ENCODE assay signal across 26 mouse cellular contexts in genomic region chr8:95802231-95802630, GRCm38 (mm10).
"Had no signal": no experiment of that assay in that cellular context is flagged by ENCODE, and none has a peak within 500 bp of the region (broad histone marks: within the 10 kb centered on the region; RNA-seq: fewer than 3 reads in every experiment).

No protein-coding gene starts in this region.

- DNase-seq: gastrocnemius, postnatal 14 days; gastrocnemius, postnatal 36 days; heart, adult 18-20 months; heart, postnatal 14 days; heart, postnatal 36 days; kidney, adult 11 months; kidney, adult 2 months; kidney, adult 9 months; kidney, postnatal 14 days; kidney, postnatal 36 days; layer of hippocampus, adult 9-11 months; layer of hippocampus, postnatal 36 days; liver; liver, embryonic 13.5 days had no signal

- H3K4me2 ChIP-seq: heart, embryonic 12.5 days; hindbrain, embryonic 13.5 days; hindbrain, embryonic 15.5 days; kidney, embryonic 15.5 days; limb, embryonic 12.5 days; liver, embryonic 11.5 days; liver, embryonic 13.5 days; liver, embryonic 15.5 days had no signal

- ATAC-seq: hindbrain, postnatal 0 days; intestine, embryonic 16.5 days had no signal

- H3K9me3 ChIP-seq: heart, embryonic 10.5 days; heart, embryonic 12.5 days; hindbrain, embryonic 13.5 days; hindbrain, embryonic 15.5 days; kidney, embryonic 15.5 days; limb, embryonic 10.5 days; limb, embryonic 12.5 days; liver, embryonic 13.5 days; liver, embryonic 15.5 days had no signal

- H3K27ac ChIP-seq: heart, embryonic 10.5 days; hindbrain, embryonic 13.5 days; hindbrain, embryonic 15.5 days; hindbrain, postnatal 0 days; kidney, embryonic 15.5 days; kidney, postnatal 0 days; limb, embryonic 10.5 days; limb, embryonic 12.5 days; liver, embryonic 13.5 days; liver, embryonic 15.5 days had no signal

- H3K4me3 ChIP-seq: heart, embryonic 10.5 days; heart, embryonic 12.5 days; hindbrain, embryonic 13.5 days; hindbrain, embryonic 15.5 days; kidney, embryonic 15.5 days; limb, embryonic 10.5 days; limb, embryonic 12.5 days; liver, embryonic 13.5 days; liver, embryonic 15.5 days had no signal

- H3K36me3 ChIP-seq: hindbrain, embryonic 13.5 days had no signal

- H3K27me3 ChIP-seq: heart, embryonic 12.5 days; hindbrain, embryonic 13.5 days; hindbrain, embryonic 15.5 days; kidney, embryonic 15.5 days; limb, embryonic 12.5 days; liver, embryonic 13.5 days; liver, embryonic 15.5 days had no signal

- H3K9ac ChIP-seq: heart, embryonic 12.5 days; hindbrain, embryonic 13.5 days; hindbrain, embryonic 15.5 days; kidney, embryonic 15.5 days; limb, embryonic 12.5 days; liver, embryonic 13.5 days; liver, embryonic 15.5 days had no signal
